Mouse (Mus musculus): ENCODE data around the gene Srpk2. TPM values are rescaled to one million over a fixed set of nuclear protein-coding genes. Genes with fewer than 3 reads are reported as not detected.
"Not testable (repeated sequence)": the region's sequence is repeated elsewhere in the genome, so short reads cannot be mapped to it uniquely, and the experiment has no call there.

The Srpk2 gene
- total and polyA plus RNA-seq, 3 experiments: 11.2 to 41.7 (median 16.9) TPM

DNA sequence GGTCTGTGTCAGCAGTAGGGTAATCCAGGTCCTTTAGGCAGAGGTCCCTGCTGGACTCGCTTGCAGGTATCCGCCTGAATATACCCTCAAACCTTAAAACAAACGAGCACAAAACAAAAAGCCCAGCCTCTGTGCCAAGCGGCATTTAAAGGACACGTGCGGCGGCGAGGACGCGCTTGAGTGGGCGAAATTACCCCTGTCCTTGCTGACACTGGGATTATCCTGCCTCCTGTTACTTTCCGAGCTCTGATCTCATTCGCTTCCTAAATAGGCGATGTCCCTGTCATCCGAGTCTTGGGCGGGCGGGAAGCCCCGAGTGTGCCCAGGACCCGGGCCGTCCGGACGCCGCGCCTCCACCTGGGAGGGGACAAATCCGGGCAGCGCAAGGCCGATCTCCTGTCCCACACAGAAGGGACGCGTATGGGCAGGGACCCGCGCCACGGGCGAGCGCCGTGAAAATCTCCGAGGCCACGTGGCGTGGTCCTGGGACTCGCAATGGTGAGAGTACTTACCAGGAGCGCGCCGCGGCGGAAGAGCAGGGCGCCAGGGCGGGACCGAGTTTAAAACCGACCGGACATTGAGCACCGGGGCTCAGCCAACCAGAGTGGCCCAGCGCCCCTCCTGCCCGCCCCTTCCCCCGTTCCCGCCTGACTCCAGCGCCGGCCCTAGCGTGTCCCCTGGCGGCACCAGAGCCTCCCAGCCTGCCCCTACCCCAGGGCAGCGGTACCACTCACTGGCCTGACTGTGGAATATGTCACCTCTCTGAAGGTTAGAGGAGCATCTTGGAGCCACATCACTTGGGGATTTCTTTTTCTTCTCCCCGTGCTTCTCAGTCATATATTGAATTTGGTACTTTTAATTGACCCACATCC lies 27.9 kb upstream of the Srpk2 start (continued):
- TF ChIP-seq MYC (IDR thresholded peaks at IDR 0.05; ENCODE audit: low read depth, low read length): peak; percentile 25; the same call in 1 of the 2 replicates
- no peak for TF ChIP-seq POLR2AphosphoS2 (IDR thresholded peaks at IDR 0.05; ENCODE audit: low read length)
- TF ChIP-seq TCF12 (IDR thresholded peaks at IDR 0.05; ENCODE audit: low read depth, low read length): no peak
- no peak for TF ChIP-seq MAFK (IDR thresholded peaks at IDR 0.05; ENCODE audit: borderline replicate concordance, low read depth, low read length)
- TF ChIP-seq BHLHE40 (IDR thresholded peaks at IDR 0.05; ENCODE audit: borderline replicate concordance, low read depth, low read length): peak; percentile 57; the same call in 1 of the 2 replicates
- TF ChIP-seq NELFE (IDR thresholded peaks at IDR 0.05; ENCODE audit: low read depth, low read length): peak; percentile 41; the same call in 1 of the 2 replicates
- TF ChIP-seq CTCF (IDR thresholded peaks at IDR 0.05 in 2 of 3, conservative IDR thresholded peaks at IDR 0.05 in 1 of 3; ENCODE audit: control insufficient read depth in 1 of 3, insufficient read depth in 1 of 3, low read depth in 2 of 3, low read length in 3 of 3, poor library complexity in 1 of 3, severe bottlenecking in 1 of 3): peak; percentile 46 to 53 (median 49)

- 0 out of 2 replicates have a peak, but pooled peaks have one; percentile 10 for TF ChIP-seq SIN3A (IDR thresholded peaks at IDR 0.05; ENCODE audit: low read length)
- TF ChIP-seq SMC3 (IDR thresholded peaks at IDR 0.05; ENCODE audit: low read depth, low read length): peak; percentile 6; the same call in 1 of the 2 replicates
- peak; percentile 52; the same call in 1 of the 2 replicates for TF ChIP-seq MYC (IDR thresholded peaks at IDR 0.05; ENCODE audit: low read depth, low read length)
- 0 out of 2 replicates have a peak, but pooled peaks have one; percentile 14 for TF ChIP-seq TCF12 (IDR thresholded peaks at IDR 0.05; ENCODE audit: low read depth, low read length)
- peak in 1 of 3 experiments; percentile 50; a peak in 3 of 6 replicates for TF ChIP-seq CTCF (IDR thresholded peaks at IDR 0.05 in 2 of 3, conservative IDR thresholded peaks at IDR 0.05 in 1 of 3; ENCODE audit: control insufficient read depth in 1 of 3, insufficient read depth in 1 of 3, low read depth in 2 of 3, low read length in 3 of 3, poor library complexity in 1 of 3, severe bottlenecking in 1 of 3)
- Histone ChIP-seq H3K36me3 (ENCODE audit: control insufficient read depth in 1 of 2, insufficient read depth in 2 of 2, low read length in 2 of 2) (peaks cover 5 to 13% of the 10 kb centered on the region in 2 experiments), H3K79me2 (ENCODE audit: control insufficient read depth, insufficient read depth, low read length, poor library complexity) (peaks cover 10% of the 10 kb centered on the region), H3K27ac (ENCODE audit: control insufficient read depth, low read depth, low read length) (peak overlapping the region; percentile 70), H3K4me3 (ENCODE audit: control insufficient read depth in 1 of 2, insufficient read depth in 1 of 2, low read depth in 2 of 2, low read length in 2 of 2) (peak overlapping the region; percentile 72 to 85), H3K9ac (ENCODE audit: control insufficient read depth, low read depth, low read length, poor library complexity, severe bottlenecking) (peak overlapping the region; percentile 76)
- H3K9me3 ChIP-seq (replicated peaks; ENCODE audit: insufficient read depth, low read length); H3K27me3 ChIP-seq (ENCODE audit: control insufficient read depth in 1 of 2, insufficient read depth in 2 of 2, low read length in 2 of 2); DNase-seq (ENCODE audit: low read depth, low spot score); H3K4me1 ChIP-seq (ENCODE audit: control insufficient read depth in 1 of 2, insufficient read depth in 2 of 2, low read length in 2 of 2): not testable (repeated sequence)
Measured at GRCm38 (mm10) chr5:23711671-23712129, 27.3 kb upstream of the Srpk2 start.

DNA sequence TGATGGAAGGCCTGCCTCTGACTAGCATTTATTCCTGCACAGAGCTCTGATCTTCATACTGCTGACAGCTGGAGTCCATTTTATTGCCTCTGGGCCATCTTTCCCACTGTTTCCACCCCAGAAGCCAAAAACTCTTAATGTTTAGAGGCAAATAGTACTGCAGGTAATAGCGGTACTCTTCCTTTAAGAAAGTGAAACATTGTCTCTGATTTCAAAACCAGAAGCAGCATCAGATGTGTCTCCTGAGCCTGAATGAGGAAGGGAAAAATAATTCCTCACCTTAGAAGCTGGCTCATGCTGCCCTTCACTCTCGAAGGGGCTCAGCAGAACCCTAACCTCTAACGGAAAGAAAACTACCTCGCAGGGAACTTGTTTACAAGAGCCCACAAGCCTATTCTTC lies 26.8 kb upstream of the Srpk2 start:
- Histone ChIP-seq H3K27ac (ENCODE audit: control insufficient read depth, low read depth, low read length) (no peak overlapping the region), H3K9me3 (replicated peaks; ENCODE audit: insufficient read depth, low read length) (no peaks in the 10 kb centered on the region), H3K4me1 (ENCODE audit: control insufficient read depth in 1 of 2, insufficient read depth in 2 of 2, low read length in 2 of 2) (no peaks in the 10 kb centered on the region; a peak in 2 of 4 replicates), H3K9ac (ENCODE audit: control insufficient read depth, low read depth, low read length, poor library complexity, severe bottlenecking) (peak overlapping the region; percentile 20), H3K36me3 (ENCODE audit: control insufficient read depth in 1 of 2, insufficient read depth in 2 of 2, low read length in 2 of 2) (peaks cover 5 to 13% of the 10 kb centered on the region in 2 experiments), H3K27me3 (ENCODE audit: control insufficient read depth in 1 of 2, insufficient read depth in 2 of 2, low read length in 2 of 2) (no peaks in the 10 kb centered on the region), H3K79me2 (ENCODE audit: control insufficient read depth, insufficient read depth, low read length, poor library complexity) (peaks cover 10% of the 10 kb centered on the region), H3K4me3 (ENCODE audit: control insufficient read depth in 1 of 2, insufficient read depth in 1 of 2, low read depth in 2 of 2, low read length in 2 of 2) (peak overlapping the region; percentile 30 to 44; a peak in 3 of 4 replicates)
- peak; percentile 65 for DNase-seq (ENCODE audit: low read depth, low spot score)
- TF ChIP-seq TBP (IDR thresholded peaks at IDR 0.05; ENCODE audit: low read depth, low read length) (no peak), POLR2AphosphoS2 (IDR thresholded peaks at IDR 0.05; ENCODE audit: low read length) (peak; percentile 94), SIN3A (IDR thresholded peaks at IDR 0.05; ENCODE audit: low read length) (0 out of 2 replicates have a peak, but pooled peaks have one; percentile 8), ZKSCAN1 (IDR thresholded peaks at IDR 0.05; ENCODE audit: low read depth, low read length) (no peak)
